Mouse (Mus musculus): ENCODE results near the gene Usp49.
"Not testable (repeated sequence)": the region's sequence is repeated elsewhere in the genome, so short reads cannot be mapped to it uniquely, and the experiment has no call there.

Usp49 gene

DNA sequence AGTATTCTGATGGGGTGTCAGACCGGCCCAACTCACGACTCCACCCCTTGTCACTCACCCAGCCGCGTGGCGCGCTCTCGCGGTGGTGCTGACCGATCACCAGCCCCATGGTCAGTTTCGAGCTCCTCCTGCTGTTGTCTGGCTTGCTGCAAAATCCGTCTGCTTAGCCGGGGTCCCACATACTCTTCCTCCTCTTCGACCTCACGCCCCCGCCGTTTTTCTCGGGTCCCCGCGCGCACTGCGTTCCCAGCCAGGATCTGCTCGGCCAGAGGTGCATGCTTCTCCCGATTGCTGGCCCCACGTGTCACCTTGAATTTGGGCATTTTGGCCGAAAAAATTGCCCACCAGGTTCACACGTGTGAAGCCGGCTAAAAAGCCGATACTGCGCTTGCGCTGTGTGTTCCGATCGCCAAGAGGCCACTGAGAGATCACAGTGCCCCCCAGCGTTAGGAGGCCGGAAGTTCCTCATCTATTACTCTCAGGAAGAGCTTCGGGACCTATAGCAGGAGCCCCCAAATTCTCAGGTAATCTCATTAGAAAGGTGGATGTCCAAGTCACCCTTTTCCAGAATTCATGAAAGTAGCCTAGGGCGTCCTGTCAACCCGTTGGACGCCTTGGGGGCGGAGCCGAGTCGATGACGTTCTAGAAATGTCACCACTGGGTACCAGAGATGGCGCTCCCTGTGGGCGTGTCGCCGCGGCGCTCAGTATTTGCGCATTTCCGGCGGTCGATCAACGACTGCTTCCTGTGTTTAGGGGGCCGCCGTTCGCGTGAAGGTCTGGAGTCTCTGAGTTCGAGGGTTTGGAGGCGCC lies 19.4 kb upstream of the Usp49 start, which contains the start of the genes Bysl, Med20 and Gm20517:
Gene Bysl (minus strand): TSS at position 644 of the 812 bp plus-strand sequence.
Gene Med20 (plus strand): TSS at position 734 of the 812 bp plus-strand sequence.
Gene Gm20517 (plus strand): TSS at position 741 of the 812 bp plus-strand sequence.
- peak; percentile 96 for DNase-seq

GRCm38 (mm10) chr17:47611661-47611982 lies 18.9 kb upstream of the Usp49 start:
- no peak for DNase-seq

DNA sequence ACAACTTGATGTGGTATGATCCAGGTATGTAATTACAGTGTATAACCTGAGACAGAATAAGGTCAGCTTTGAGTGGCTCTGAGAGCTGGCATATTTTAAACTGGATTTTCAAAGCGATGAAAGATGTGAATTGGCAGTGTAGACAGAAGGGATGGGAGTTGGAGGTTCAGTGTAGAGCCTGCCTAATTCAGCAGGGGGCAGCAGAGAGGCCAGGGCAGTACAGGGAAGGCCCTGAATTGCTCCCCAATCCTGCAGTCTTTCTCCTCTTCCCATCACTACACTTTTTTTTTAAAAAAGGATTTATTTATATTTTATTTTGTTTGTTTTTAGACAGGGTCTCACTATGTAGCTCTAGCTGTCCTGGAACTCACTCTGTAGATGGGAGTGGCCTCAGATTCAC lies 16.5 kb upstream of the Usp49 start:
- no peak for DNase-seq

DNA sequence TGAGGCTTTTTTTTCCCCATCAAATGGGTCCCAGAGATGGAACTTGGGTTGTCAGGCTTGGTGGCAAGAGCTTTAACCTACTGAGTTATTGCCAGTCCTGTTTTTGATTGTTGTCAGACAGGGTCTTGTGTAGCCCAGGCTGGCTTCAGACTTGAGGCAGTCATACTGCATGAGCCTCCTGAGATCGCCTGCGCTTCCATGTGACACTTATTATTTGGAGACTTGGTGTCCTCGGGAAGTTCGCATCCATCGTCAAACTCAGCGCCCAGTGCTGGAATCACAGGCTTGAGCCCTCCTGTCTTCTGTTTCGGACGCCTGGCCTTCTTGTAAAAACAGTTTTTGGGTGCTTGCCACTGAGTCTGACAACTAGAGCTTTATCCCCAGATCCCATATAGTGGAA lies 14.4 kb upstream of the Usp49 start:
- no peak for DNase-seq

DNA sequence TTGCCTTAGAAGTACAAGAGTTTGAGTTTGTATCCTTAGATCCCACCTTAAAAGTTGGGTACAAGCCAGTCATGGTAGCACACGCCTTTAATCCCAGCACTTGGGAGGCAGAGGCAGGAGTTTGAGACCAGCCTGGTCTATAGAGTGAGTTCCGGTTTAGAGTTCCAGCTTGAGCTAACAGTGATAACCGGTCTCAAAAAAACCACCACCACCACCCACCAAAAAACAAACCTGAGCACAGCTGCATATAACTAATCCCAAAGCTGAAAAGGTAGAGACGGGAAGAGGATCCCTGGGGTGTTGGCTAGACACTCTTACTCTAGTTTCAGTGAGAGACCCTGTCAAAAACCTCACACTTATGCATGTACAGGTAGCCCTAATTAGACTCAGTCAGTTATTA lies 13.8 kb upstream of the Usp49 start:
- no peak for DNase-seq

- no peak for DNase-seq
Observed at GRCm38 (mm10) chr17:47617605-47618307, 12.7 kb upstream of the Usp49 start.

GRCm38 (mm10) chr17:47618556-47619311 lies 11.8 kb upstream of the Usp49 start:
- no peak for DNase-seq

DNA sequence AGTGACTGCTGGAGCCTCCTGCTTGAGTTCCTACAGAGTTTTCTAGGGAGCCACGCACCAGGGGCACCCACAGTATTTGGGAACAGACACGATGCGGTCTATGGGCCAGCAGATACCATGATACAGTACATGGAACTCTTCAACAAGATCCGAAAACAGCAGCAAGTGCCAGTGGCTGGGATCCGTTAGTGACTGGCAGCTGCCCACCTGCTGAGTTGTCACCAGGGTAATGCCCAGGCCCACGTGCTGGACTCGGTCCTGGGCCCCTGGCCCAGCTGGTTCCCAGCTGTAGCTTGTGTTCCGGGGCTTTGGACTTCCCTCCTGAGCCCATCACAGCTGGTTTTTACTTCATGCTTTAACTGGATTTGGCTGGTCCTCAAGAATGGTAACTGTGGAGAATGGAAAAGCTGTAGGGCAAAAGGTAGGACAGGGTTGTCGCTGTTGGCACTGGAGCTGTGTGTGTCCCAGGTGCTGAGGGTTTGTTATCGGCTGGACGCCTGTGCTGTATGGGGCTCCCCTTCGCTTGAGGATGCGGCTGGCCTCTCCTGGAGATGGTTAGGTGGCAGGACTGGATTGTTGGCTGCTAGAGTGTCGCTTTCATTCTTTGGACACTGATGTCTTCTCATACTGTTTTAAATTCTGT lies 7.5 kb upstream of the Usp49 start:
- no peak for DNase-seq

DNA sequence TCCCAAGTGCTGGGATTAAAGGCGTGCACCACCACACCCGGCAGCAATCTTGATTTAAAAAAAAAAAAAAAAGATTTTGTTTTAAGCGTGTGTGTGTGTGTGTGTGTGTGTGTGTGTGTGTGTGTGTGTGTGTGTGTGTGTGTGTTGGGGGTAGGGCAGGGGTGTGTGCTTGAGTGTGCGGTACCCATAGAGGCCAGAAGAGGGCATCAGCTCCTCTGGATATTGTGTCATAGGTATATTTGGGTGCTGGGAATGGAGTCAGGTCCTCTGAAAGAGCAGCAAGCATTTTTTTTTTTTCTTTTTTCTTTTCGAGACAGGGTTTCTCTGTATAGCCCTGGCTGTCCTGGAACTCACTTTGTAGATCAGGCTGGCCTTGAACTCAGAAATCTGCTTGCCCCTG lies 5.9 kb upstream of the Usp49 start:
- not testable (repeated sequence) for DNase-seq

DNA sequence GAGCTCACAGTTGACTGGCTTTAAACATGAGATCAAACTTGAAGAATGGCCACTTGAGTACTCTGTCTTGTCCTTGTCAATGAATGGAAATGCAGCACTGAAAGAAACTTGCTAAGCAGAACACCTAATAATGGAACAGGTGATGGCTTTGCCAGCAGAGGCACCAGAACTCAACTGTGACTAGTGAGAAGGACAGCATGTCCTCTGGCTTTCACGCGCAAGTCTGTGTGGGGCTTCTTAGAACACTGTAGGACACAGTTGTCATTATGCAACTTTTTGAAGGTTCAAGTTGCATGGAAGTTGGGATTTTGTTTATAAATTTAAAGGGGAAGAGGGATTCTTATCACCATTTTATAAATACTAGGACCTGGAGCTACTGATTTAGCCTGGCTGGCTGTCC lies 5.4 kb upstream of the Usp49 start:
- no peak for DNase-seq

DNA sequence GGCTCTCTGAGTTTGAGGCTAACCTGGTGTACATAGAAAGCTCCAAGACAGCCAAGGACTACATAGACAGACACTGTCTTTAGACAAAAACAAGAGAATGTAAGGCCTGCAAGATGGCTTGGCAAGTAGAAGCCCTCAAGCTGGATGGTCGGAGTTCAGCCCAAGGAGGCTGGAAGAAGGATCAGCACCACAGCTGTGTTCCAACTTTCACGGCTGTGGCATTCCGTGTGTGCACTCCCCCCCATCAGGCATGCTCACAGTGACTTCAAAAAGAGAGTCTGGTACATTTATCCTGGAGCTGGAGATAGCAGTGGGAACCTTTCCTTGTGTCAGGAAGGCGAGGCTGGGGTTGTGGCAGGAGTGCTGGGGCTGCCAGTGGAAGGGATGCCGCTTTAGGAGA lies 4.5 kb upstream of the Usp49 start:
- no peak for DNase-seq

DNA sequence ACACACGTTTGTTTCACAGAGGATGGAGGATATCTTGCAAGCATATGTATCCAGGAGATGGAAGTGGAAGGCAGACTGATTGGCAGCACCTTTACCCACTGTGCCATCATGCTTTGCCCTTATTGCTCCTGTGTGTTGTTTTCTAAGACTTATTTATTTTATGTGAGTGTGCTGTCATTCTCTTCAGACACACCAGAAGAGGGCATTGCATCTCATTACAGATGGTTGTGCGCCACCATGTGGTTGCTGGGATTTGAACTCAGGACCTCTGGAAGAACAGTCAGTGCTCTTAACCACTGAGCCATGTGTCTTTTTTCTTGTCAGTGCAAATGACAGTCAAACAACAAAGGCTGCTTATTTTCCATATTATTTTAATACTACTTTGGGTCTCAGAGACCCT lies 2.7 kb upstream of the Usp49 start:
- no peak for DNase-seq

DNA sequence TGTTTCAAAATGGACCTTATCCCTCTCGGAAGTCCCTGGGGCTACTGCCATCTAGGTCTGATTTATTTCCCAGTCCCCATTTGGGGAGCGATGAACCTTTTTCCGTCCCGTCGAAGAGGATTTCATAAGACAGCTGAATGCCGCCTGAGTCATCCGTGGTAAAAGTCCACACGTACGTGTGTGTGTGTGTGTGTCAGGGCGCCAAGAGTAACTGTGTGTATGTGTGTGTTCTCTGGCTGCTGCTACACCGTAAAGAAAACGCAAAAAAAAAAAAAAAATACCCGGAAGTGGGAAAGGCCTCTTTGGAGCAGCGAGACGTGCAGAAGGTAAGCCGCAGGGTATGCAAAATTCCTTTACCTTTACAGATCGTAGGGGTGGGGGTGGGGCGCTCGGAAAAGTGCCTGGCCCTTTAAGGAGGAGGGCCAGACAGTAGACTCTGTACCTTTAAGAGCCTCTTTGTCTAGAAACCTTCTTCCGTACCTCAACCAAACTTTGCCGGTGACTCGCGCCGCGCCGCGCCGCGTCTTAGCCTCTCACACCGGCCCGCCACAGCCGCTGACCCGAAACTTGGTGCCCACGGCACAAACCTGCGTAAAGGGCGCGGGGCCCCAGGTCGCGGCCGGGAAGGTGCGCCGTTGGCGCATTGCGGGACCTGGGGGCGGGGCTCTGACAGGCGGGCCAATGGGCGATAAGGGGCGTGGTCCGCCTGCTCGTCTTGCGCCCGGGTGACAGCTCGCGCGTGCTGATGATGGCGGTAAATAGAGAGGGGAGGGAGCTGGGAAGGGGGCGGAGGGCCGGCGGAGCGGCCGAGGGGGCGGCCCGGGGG lies 1.4 kb upstream of the Usp49 start:
- DNase-seq = peak; percentile 95

- DNase-seq = peak; percentile 74
Observed at GRCm38 (mm10) chr17:47629717-47630677, 493 bp upstream of the Usp49 start.

DNA sequence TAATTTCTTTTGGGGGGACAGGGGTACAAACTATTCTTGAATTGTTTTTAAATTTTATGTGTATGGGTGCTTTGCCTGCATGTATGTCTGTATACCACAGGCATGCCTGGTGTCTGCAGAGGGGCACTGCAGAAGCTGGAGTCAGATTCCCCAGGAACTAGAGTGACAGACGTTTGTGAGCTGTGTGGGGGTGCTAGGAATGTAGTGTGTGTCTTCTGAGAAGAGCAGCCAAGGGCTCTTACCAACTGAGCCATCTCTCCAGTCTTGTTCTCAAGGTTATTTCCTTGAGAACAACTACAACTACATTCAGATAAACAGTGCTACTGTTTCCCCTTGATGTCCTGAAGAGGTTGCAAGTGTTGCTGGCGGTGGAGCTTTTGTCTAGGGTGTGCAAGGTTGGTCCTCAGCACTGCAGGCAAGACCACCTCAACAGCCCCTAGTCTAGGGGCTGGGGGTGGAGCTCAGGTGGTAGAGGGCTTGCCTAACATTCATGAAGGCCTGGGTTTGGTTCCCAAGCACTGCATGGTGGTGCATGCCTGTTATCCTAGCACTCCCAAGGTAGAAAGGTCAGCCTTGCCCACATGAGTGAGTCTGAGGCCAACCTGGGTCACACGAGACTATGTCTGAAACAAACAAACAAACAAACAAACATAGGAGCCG lies 1.8 kb downstream of the Usp49 start:
- no peak for DNase-seq

GRCm38 (mm10) chr17:47633999-47634770 lies 3.7 kb downstream of the Usp49 start:
- no peak for DNase-seq

- no peak for DNase-seq
Observed at GRCm38 (mm10) chr17:47642992-47643391, 12.5 kb downstream of the Usp49 start.

- DNase-seq = peak; percentile 43
Observed at GRCm38 (mm10) chr17:47646683-47647082, 16.2 kb downstream of the Usp49 start.

GRCm38 (mm10) chr17:47648966-47649365 lies 18.5 kb downstream of the Usp49 start:
- DNase-seq = no peak

DNA sequence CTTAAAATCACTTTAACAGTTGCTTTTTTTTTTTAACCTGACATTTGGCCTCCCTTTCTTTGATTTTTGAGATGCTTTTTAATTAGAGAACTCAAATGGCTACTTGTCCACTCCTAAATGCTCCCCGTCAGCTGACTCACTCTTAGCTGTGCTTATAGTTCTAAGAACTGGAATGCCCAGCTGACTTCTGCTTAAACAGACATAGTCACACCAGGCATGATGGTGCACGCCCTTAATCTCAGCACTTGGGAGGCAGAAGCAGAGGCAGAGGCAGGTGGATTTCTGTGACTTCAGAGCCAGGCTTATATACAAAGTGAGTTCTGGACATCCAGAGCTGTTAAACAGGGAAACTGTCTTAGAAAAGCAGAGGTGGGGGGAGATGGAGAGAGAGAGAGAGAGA lies 21.5 kb downstream of the Usp49 start:
- DNase-seq = no peak
